Comparison of ENCODE assay signal across 14 mouse cellular contexts in the genomic region with DNA sequence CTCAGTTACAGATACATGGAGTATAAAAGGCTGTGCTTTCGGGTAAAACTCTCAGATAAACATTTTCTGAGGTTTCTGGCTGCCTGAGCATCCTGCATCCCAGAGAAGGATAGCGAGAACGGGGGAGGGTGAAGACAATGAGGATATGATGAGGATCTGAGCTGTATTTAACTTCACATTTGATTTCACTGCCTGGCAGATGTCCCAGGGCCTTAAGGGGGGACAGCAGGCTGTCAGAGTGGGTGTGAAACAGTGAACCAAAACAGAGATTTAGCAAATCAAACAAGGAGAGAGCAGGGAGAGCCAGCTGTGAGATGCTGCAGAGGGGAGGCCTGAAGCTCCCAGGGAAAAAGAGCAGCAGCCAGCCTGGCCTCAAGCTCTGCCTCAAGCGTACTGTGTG. TPM values are rescaled to one million over a fixed set of nuclear protein-coding genes. Genes with fewer than 3 reads are reported as not detected.
A peak's percentile ranks its signal among the peaks of the same experiment; 100 is the strongest.
DNase-seq lines count a peak whose midpoint lies in the region; ATAC-seq lines count a peak whose summit lies in the region.
"Had no signal": no experiment of that assay in that cellular context is flagged by ENCODE, and none has a peak within 500 bp of the region (broad histone marks: within the 10 kb centered on the region; RNA-seq: fewer than 3 reads in every experiment).

No protein-coding gene starts in this region.

- no peaks in the 10 kb centered on the region for H3K36me3 ChIP-seq in forebrain, embryonic 13.5 days (ENCODE audit: poor library complexity, severe bottlenecking)
- no peaks in the 10 kb centered on the region for H3K36me3 ChIP-seq in forebrain, embryonic 11.5 days (ENCODE audit: control insufficient read depth, insufficient read depth, low read length)
- H3K36me3 ChIP-seq: limb, embryonic 12.5 days had no signal

- H3K4me2 ChIP-seq in forebrain, embryonic 13.5 days = no peak overlapping the region
- no peak overlapping the region for H3K4me2 ChIP-seq in forebrain, embryonic 11.5 days (ENCODE audit: low read depth, low read length, severe bottlenecking)
- H3K4me2 ChIP-seq: limb, embryonic 12.5 days had no signal

- 61% methylated on average over 4 of the region's 4 CpGs for WGBS in forebrain, embryonic 13.5 days
- 73% methylated on average over 4 of the region's 4 CpGs for WGBS in forebrain, embryonic 11.5 days

- peak; percentile 80 for ATAC-seq in forebrain, embryonic 13.5 days
- no peak for ATAC-seq in forebrain, embryonic 11.5 days (replicated peaks; ENCODE audit: low FRiP score)
- ATAC-seq: Patski had no signal

- H3K9me3 ChIP-seq in forebrain, embryonic 13.5 days (replicated peaks) = no peaks in the 10 kb centered on the region
- no peaks in the 10 kb centered on the region for H3K9me3 ChIP-seq in forebrain, embryonic 11.5 days (ENCODE audit: control insufficient read depth, low read length)
- H3K9me3 ChIP-seq: limb, embryonic 12.5 days had no signal

- H3K4me1 ChIP-seq in forebrain, embryonic 13.5 days = peaks cover 7% of the 10 kb centered on the region; the same call in 1 of the 2 replicates
- no peaks in the 10 kb centered on the region; the same call in 1 of the 2 replicates for H3K4me1 ChIP-seq in forebrain, embryonic 11.5 days (replicated peaks; ENCODE audit: control insufficient read depth, insufficient read depth, low read length)
- H3K4me1 ChIP-seq: limb, embryonic 12.5 days had no signal

- 0 out of 2 replicates have a peak, but pooled peaks cover 2% of the 10 kb centered on the region for H3K27me3 ChIP-seq in forebrain, embryonic 13.5 days
- no peaks in the 10 kb centered on the region for H3K27me3 ChIP-seq in forebrain, embryonic 11.5 days (ENCODE audit: control insufficient read depth, insufficient read depth, low read length)
- H3K27me3 ChIP-seq: limb, embryonic 12.5 days; Patski had no signal

- DNase-seq in forebrain, embryonic 11.5 days (ENCODE audit: low spot score) = no peak
- DNase-seq in retina, postnatal 1 day = peak; percentile 40
- DNase-seq in retina, embryonic 14.5 days (ENCODE audit: low spot score) = no peak
- peak; percentile 62 to 78 for DNase-seq in left cerebral cortex, adult 9 months (ENCODE audit: low spot score in 2 of 2)
- DNase-seq in telencephalon, adult 2 months (ENCODE audit: low read depth, low spot score) = peak; percentile 79
- DNase-seq in urinary bladder, postnatal 36 days (ENCODE audit: low spot score in 2 of 2) = no peak
- DNase-seq in gastrocnemius, adult 18-20 months (ENCODE audit: low spot score) = no peak
- DNase-seq: lung, postnatal 36 days; thymus, adult 18-20 months had no signal

- peak overlapping the region; percentile 26; the same call in 1 of the 2 replicates for H3K27ac ChIP-seq in forebrain, embryonic 13.5 days
- no peak overlapping the region for H3K27ac ChIP-seq in forebrain, embryonic 11.5 days (ENCODE audit: low read depth, low read length)
- H3K27ac ChIP-seq: limb, embryonic 12.5 days had no signal

- no peak overlapping the region for H3K4me3 ChIP-seq in forebrain, embryonic 13.5 days
- H3K4me3 ChIP-seq in forebrain, embryonic 11.5 days (ENCODE audit: low read depth, low read length) = no peak overlapping the region
- H3K4me3 ChIP-seq: limb, embryonic 12.5 days had no signal

- H3K9ac ChIP-seq in forebrain, embryonic 13.5 days = no peak overlapping the region
- no peak overlapping the region for H3K9ac ChIP-seq in forebrain, embryonic 11.5 days (ENCODE audit: low read length)
- H3K9ac ChIP-seq: limb, embryonic 12.5 days had no signal

RNA-seq across cellular contexts. Expression of a gene that starts 19.3 kb away (rescaled TPM):
- polyA plus RNA-seq in forebrain, embryonic 13.5 days (2015; fragmentation: Nextera tagmentation; extraction: Ambion mirVana) = not detected in 2 replicates
- not detected in 2 replicates for polyA plus RNA-seq in forebrain, embryonic 11.5 days (2014; fragmentation: Nextera tagmentation; extraction: Ambion mirVana)
- total RNA-seq in gastrocnemius, adult 18-20 months (2021) = 10 to 100 TPM in 1 of 2 experiments, under 1 TPM in 1; 0.48 to 13.2 TPM
- total RNA-seq: neutrophil, adult 5-6 weeks had no signal
- polyA plus RNA-seq: heart, embryonic 16.5 days; limb, embryonic 12.5 days had no signal

Comparison
In these comparisons a context has a peak if more than half of its experiments do, and no peak if none do; other contexts are left out.
1. DNase-seq: peak in retina, postnatal 1 day (single experiment), left cerebral cortex, adult 9 months (2 of 2) and telencephalon, adult 2 months (single experiment); none in forebrain, embryonic 11.5 days (single experiment), retina, embryonic 14.5 days (single experiment), urinary bladder, postnatal 36 days (0 of 2) and gastrocnemius, adult 18-20 months (single experiment).